Mouse (Mus musculus): ENCODE measurements around the gene Lonrf2. TPM values are rescaled to one million over a fixed set of nuclear protein-coding genes. Genes with fewer than 3 reads are reported as not detected.

Gene Lonrf2
- polyA plus RNA-seq, 2 experiments from 2014 or later: not detected

GRCm38 (mm10) chr1:38766661-38767572, 69.6 kb downstream of the Lonrf2 start:
- no peak for ATAC-seq

DNA sequence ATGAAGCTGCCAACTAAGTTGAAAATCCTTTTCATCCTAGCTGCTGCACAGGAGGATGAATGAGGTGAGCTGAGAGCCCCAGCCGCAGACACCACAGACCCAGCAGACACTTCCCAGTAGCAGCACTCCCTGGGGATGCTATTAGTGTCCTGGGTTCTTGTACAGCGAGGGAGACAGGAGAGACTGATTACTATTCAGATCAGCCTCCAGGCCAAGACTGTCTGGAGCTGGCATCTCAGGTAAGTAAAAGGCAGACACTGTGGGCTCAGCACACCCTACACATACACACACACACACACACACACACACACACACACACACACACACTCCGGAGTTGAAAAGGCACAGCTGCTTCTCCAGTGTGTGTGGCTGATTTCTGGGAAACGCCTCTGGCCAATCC, 70.3 kb downstream of the Lonrf2 start:
- ATAC-seq: no peak

GRCm38 (mm10) chr1:38763960-38764613, 72.4 kb downstream of the Lonrf2 start:
- ATAC-seq: no peak

GRCm38 (mm10) chr1:38760424-38760823, 76.1 kb downstream of the Lonrf2 start:
- ATAC-seq: no peak

GRCm38 (mm10) chr1:38757791-38758403, 78.6 kb downstream of the Lonrf2 start:
- no peak for ATAC-seq

- ATAC-seq: no peak
Measured at GRCm38 (mm10) chr1:38743863-38744262, 92.6 kb downstream of the Lonrf2 start.

Other genes with a start within 250 kb of the Lonrf2 start
- 10 to 100 TPM; 15.0 to 18.5 TPM for gene Aff3, start 171.8 kb downstream of the Lonrf2 start, polyA plus RNA-seq (2017; shearing (Covaris generic))
- 10 to 100 TPM; 21.9 to 32.7 TPM for gene Chst10, start 61.5 kb upstream of the Lonrf2 start, polyA plus RNA-seq (2017; shearing (Covaris generic))
- gene Nms, start 102.4 kb upstream of the Lonrf2 start, polyA plus RNA-seq (2017; shearing (Covaris generic)): not detected
- gene Pdcl3, start 148.9 kb upstream of the Lonrf2 start, polyA plus RNA-seq (2017; shearing (Covaris generic)): 100 to 1,000 TPM; 152 to 169 TPM

All from activated CD4-positive, CD25-positive, alpha-beta regulatory T cell, adult 4 months (primary cell).